8 mouse cellular contexts compared by ENCODE assay signal in the genomic region with DNA sequence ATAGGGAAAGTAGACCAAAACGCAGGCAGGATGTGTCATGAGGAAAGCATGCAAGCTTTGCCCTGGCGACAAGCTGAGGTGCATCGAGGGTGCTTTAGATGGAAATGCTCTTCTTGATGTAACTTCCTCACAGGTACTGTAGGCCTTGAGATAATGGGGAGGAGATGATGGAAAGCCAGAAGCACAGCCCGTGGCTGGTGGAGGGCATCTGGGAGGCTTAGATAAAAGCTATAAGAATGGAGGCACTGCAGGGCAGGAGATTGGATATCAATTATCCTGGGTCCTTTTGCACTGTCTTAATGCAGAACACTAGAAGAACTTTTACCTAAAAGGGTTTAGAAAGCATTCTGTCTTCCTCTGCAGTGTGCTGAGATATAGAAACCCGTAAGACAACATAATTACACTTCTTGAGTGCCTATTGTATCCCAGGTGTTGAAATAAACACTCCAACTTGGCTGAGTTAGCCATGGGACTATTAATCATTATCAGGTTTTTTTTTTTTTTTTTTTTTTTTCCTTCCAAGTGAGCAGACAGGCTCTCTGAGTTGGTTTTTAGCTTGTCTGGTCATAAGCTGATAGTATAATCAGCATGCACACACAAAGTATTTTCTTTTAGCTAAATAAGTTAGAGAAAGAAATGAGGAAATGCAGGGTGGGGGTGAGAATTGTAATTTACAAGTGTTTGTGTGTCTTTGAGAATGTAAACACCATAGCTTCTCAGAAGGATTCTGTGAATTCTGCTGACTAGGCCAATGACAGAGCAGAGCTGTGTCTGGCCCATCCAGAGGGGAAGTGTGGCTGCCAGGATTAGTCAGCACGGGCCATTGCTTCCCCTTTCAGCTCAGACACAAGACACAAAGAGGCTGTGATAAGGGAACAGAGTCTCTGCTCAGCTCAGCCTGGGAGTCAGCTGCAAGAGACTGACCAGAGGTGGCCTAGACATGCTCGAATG.
A peak's percentile ranks its signal among the peaks of the same experiment; 100 is the strongest.
DNase-seq lines count a peak whose midpoint lies in the region; ATAC-seq and TF ChIP-seq lines count a peak whose summit lies in the region.

No protein-coding gene starts in this region.

- no peak for TF ChIP-seq EP300 in heart, postnatal 0 days (IDR thresholded peaks at IDR 0.05; ENCODE audit: low read depth)

- H3K36me3 ChIP-seq in forebrain, embryonic 12.5 days (replicated peaks), result no peaks in the 10 kb centered on the region
- H3K36me3 ChIP-seq in heart, postnatal 0 days (replicated peaks; ENCODE audit: control insufficient read depth, insufficient read depth, low read length), result no peaks in the 10 kb centered on the region
- H3K36me3 ChIP-seq in neural tube, embryonic 13.5 days, result no peaks in the 10 kb centered on the region

- H3K4me2 ChIP-seq in forebrain, embryonic 12.5 days, result no peak overlapping the region
- no peak overlapping the region for H3K4me2 ChIP-seq in heart, postnatal 0 days (ENCODE audit: low read depth, low read length)
- no peak overlapping the region for H3K4me2 ChIP-seq in neural tube, embryonic 13.5 days

- TF ChIP-seq POLR2A in lung, adult 2 months (IDR thresholded peaks at IDR 0.05; ENCODE audit: borderline replicate concordance, extremely low read depth, low read depth, low read length), result no peak

- H3K4me1 ChIP-seq in forebrain, embryonic 12.5 days, result peaks cover 32% of the 10 kb centered on the region
- H3K4me1 ChIP-seq in heart, postnatal 0 days (ENCODE audit: control insufficient read depth, insufficient read depth), result peaks cover 12% of the 10 kb centered on the region
- H3K4me1 ChIP-seq in lung, adult 2 months (ENCODE audit: control insufficient read depth, insufficient read depth, low read length), result peaks cover 8% of the 10 kb centered on the region
- H3K4me1 ChIP-seq in neural tube, embryonic 13.5 days (replicated peaks), result peaks cover 39% of the 10 kb centered on the region

- WGBS in forebrain, embryonic 12.5 days, result 48% methylated on average over 7 of the region's 7 CpGs
- 29% methylated on average over 7 of the region's 7 CpGs for WGBS in heart, postnatal 0 days
- WGBS in lung, adult 2 months, result 40% methylated on average over 7 of the region's 7 CpGs
- WGBS in neural tube, embryonic 13.5 days, result 50% methylated on average over 7 of the region's 7 CpGs

- no peaks in the 10 kb centered on the region for H3K9me3 ChIP-seq in forebrain, embryonic 12.5 days
- H3K9me3 ChIP-seq in heart, postnatal 0 days (replicated peaks; ENCODE audit: control insufficient read depth, low read length), result no peaks in the 10 kb centered on the region
- no peaks in the 10 kb centered on the region for H3K9me3 ChIP-seq in neural tube, embryonic 13.5 days

- no peak for TF ChIP-seq CTCF in heart, postnatal 0 days (IDR thresholded peaks at IDR 0.05; ENCODE audit: low read depth)
- TF ChIP-seq CTCF in lung, adult 2 months (IDR thresholded peaks at IDR 0.05; ENCODE audit: insufficient read depth, low read length), result no peak

- DNase-seq in 416B (ENCODE audit: low read depth) (peak; percentile 55), adipocyte (ENCODE audit: low spot score) (no peak)
- peak; percentile 90 for DNase-seq in brain, adult 2 months (ENCODE audit: low read depth, low spot score)
- peak; percentile 68 for DNase-seq in heart, postnatal 0 days (ENCODE audit: low spot score)
- DNase-seq in kidney, postnatal 4 days, result peak; percentile 52 to 65
- peak; percentile 25 for DNase-seq in lung, adult 2 months

- H3K4me3 ChIP-seq in forebrain, embryonic 12.5 days (replicated peaks), result no peak overlapping the region
- H3K4me3 ChIP-seq in heart, postnatal 0 days (ENCODE audit: low read depth, low read length), result no peak overlapping the region
- H3K4me3 ChIP-seq in lung, adult 2 months (replicated peaks; ENCODE audit: extremely low read depth, low read depth, low read length), result no peak overlapping the region
- H3K4me3 ChIP-seq in neural tube, embryonic 13.5 days, result no peak overlapping the region

- H3K27me3 ChIP-seq in forebrain, embryonic 12.5 days, result no peaks in the 10 kb centered on the region
- H3K27me3 ChIP-seq in heart, postnatal 0 days (ENCODE audit: control insufficient read depth, insufficient read depth, low read length), result no peaks in the 10 kb centered on the region
- H3K27me3 ChIP-seq in neural tube, embryonic 13.5 days, result no peaks in the 10 kb centered on the region

- H3K9ac ChIP-seq in forebrain, embryonic 12.5 days, result no peak overlapping the region
- H3K9ac ChIP-seq in heart, postnatal 0 days (replicated peaks; ENCODE audit: low read depth, low read length), result no peak overlapping the region
- no peak overlapping the region for H3K9ac ChIP-seq in neural tube, embryonic 13.5 days

- peak overlapping the region; percentile 56; the same call in 1 of the 2 replicates for H3K27ac ChIP-seq in forebrain, embryonic 12.5 days
- H3K27ac ChIP-seq in heart, postnatal 0 days (ENCODE audit: low read depth), result 0 out of 2 replicates have a peak overlapping the region, but pooled peaks have one; percentile 6
- H3K27ac ChIP-seq in neural tube, embryonic 13.5 days (replicated peaks), result peak overlapping the region; percentile 39

- peak; percentile 85 for ATAC-seq in forebrain, embryonic 12.5 days (ENCODE audit: low FRiP score)
- peak; percentile 75 for ATAC-seq in heart, postnatal 0 days (ENCODE audit: insufficient read depth, low read depth)
- peak; percentile 87 for ATAC-seq in neural tube, embryonic 13.5 days (ENCODE audit: low read depth)

Comparison
In these comparisons a context has a peak if more than half of its experiments do, and no peak if none do; other contexts are left out.
1. H3K27ac ChIP-seq: peak in every context shown above with its lines; median percentile 56 in forebrain, embryonic 12.5 days; 39 in neural tube, embryonic 13.5 days; 6 in heart, postnatal 0 days.